Mouse (Mus musculus): Measurements from ENCODE around the gene Pcdh9. TPM values are rescaled to one million over a fixed set of nuclear protein-coding genes. Genes with fewer than 3 reads are reported as not detected.

The Pcdh9 gene
- polyA plus RNA-seq, 1 experiment from 2014 or later = 179 TPM

DNA sequence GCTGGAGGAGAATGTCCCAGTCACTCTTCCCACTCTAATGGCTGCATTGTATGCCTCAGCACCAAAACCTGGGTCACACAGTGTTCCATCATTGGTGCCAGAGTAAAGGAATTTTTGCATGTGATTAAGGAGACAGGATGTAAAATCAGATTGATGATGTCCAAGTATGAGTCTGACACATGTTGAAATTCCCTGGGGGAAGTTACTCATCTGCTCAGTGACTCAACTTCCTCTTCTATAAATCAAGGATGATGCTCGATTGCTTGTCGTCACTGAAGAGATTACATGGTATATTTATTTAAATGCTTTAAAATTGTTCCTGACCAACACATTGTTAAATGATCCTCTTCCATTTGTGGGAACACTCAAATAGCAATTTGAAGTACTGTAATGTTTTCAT is 690.7 kb downstream of the Pcdh9 start:
- Histone ChIP-seq H3K9me3 (no peaks in the 10 kb centered on the region), H3K9ac (no peak overlapping the region), H3K27me3 (no peaks in the 10 kb centered on the region), H3K4me2 (no peak overlapping the region), H3K36me3 (no peaks in the 10 kb centered on the region), H3K27ac (no peak overlapping the region), H3K4me3 (no peak overlapping the region), H3K4me1 (replicated peaks) (no peaks in the 10 kb centered on the region)
- 78% methylated on average over 2 of the region's 2 CpGs for WGBS
- no peak for ATAC-seq (ENCODE audit: low FRiP score)

DNA sequence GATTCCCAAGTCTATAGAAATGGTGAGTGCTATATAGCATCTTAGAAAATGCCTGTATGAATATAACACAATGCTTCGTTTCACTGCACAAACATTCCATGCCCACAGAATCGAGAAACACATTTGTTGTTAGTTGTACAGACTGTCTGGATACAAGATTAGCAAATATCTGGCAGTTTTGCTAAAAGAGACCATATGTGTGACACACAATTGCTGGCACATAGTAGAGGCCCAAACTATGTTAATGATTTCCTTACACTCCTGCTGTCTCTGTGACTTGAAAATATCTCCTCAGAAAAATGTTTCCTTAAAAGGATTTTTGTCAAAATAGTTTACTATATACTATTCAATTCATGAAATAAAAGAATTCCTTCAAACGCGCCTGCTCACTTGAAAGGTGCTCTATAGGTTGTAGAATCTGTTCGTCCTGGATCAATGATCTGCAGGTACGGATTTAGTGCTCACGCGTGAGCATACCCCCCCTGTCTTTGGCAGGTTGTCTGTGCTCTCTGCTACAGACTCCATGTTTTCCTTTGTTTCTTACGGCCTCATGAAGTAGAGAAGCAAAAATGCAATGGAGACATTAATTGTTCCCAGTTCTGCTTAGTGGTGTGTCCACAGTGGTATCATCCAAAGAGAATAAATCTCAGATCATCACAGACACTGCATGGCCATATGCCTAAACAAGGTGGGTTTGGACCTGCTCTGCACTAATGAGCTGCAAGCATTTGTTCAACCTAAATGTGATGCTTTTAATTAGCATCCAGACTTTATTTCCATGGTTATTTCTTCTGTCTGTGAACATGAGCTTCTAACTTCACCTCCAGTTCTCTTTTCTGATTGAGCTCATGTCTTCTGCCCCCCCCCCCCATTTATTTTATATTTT is 707.6 kb downstream of the Pcdh9 start:
- H3K4me2 ChIP-seq = no peak overlapping the region
- H3K27me3 ChIP-seq = no peaks in the 10 kb centered on the region
- no peak overlapping the region for H3K27ac ChIP-seq
- no peak overlapping the region for H3K4me3 ChIP-seq
- no peaks in the 10 kb centered on the region for H3K36me3 ChIP-seq
- no peaks in the 10 kb centered on the region for H3K4me1 ChIP-seq (replicated peaks)
- no peak overlapping the region for H3K9ac ChIP-seq
- no peaks in the 10 kb centered on the region for H3K9me3 ChIP-seq
- ATAC-seq (ENCODE audit: low FRiP score) = no peak
- 88% methylated on average over 9 of the region's 9 CpGs for WGBS

DNA sequence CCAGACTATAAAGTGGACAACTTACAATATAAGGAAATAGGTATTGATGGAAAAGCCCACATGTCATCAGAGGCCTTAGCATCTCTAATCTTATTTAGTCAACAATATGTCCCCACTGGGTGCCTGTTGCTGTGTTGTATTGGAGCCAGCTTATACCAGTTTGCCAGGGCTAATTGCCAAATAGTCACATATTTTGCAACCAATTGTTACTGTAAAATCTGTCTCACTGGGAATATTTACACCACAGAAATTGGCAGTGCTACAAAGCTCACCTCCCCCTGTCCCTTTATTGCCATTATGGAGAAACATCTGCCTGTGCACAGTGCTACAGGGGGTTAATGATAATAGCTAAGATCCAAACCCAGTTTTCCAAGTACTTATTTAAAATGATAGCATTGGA is 721.3 kb downstream of the Pcdh9 start:
- H3K9me3 ChIP-seq = no peaks in the 10 kb centered on the region
- no peak overlapping the region for H3K4me2 ChIP-seq
- H3K9ac ChIP-seq = no peak overlapping the region
- ATAC-seq (ENCODE audit: low FRiP score) = peak; percentile 69; the same call in 1 of the 2 replicates
- no peaks in the 10 kb centered on the region for H3K4me1 ChIP-seq (replicated peaks)
- no peak overlapping the region for H3K4me3 ChIP-seq
- no peaks in the 10 kb centered on the region for H3K27me3 ChIP-seq
- no peaks in the 10 kb centered on the region for H3K36me3 ChIP-seq
- H3K27ac ChIP-seq = no peak overlapping the region

DNA sequence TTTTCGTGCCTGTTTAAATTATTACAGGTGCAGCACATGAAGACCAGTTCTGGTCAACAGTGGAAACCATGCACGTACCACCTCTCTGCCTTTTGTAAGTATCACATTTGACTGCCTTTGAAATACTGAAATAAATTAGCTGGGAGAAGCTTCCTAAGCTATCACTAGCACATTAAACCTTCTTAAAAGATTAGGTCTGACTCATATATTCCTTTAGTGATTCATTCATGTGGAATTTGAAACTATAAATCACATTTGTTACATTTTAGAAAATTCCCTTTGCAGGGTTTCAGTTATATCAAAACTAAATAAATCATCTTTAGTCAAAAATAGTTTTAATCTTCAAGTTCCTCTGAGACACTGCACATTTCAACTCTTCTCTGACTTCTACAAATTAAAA is 722.1 kb downstream of the Pcdh9 start:
- ATAC-seq (ENCODE audit: low FRiP score) = no peak
- H3K4me1 ChIP-seq (replicated peaks) = peaks cover 3% of the 10 kb centered on the region; the same call in 1 of the 2 replicates
- no peak overlapping the region for H3K27ac ChIP-seq
- H3K27me3 ChIP-seq = no peaks in the 10 kb centered on the region
- no peak overlapping the region for H3K4me3 ChIP-seq
- H3K36me3 ChIP-seq = no peaks in the 10 kb centered on the region
- no peaks in the 10 kb centered on the region for H3K9me3 ChIP-seq
- H3K4me2 ChIP-seq = no peak overlapping the region
- no peak overlapping the region for H3K9ac ChIP-seq
- WGBS = 69% methylated on average over 2 of the region's 2 CpGs

DNA sequence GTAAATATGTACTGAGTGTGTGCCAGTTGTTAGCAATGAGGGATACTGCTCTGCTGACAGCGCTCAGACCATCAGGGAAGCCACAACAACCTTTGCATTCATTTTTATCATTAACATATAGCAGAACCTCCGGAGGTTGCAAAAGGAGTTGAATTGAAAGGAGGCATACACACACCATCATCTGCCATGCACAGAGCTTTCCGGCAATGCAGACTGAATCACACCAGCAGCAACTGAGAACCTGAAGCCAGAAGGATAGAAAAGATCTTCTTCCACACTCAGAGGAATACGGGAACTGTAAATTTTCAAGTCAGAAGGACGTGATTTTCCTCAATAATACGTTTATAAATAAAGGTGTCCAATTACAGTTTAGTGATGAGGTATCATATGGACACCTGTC is 747.1 kb downstream of the Pcdh9 start:
- 92% methylated on average over 6 of the region's 6 CpGs for WGBS
- Histone ChIP-seq H3K9me3 (no peaks in the 10 kb centered on the region), H3K4me2 (no peak overlapping the region), H3K36me3 (no peaks in the 10 kb centered on the region), H3K9ac (no peak overlapping the region), H3K27ac (no peak overlapping the region), H3K27me3 (no peaks in the 10 kb centered on the region), H3K4me3 (no peak overlapping the region), H3K4me1 (replicated peaks) (no peaks in the 10 kb centered on the region)
- no peak for ATAC-seq (ENCODE audit: low FRiP score)

DNA sequence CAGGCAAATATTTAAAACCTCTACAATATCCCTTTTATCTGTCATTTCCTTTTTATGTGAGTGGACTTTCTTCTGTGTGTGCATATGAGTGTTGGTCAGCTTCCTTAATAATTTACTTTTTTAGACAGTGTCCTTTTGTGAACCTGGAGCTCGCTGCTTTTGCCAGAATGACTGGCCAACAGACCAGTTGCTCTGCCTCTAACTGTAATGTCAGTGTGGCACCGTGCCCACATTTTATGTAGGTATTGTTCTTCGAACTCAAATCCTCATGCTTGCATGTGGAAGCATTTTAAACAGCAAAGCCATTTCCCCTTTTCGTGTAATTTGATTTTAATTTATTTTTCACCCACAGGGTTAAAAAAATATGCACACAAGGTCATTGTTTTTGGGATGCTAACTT is 748.4 kb downstream of the Pcdh9 start:
- Histone ChIP-seq H3K4me3 (no peak overlapping the region), H3K9ac (no peak overlapping the region), H3K27me3 (no peaks in the 10 kb centered on the region), H3K4me1 (replicated peaks) (no peaks in the 10 kb centered on the region), H3K27ac (no peak overlapping the region), H3K36me3 (no peaks in the 10 kb centered on the region), H3K4me2 (no peak overlapping the region), H3K9me3 (no peaks in the 10 kb centered on the region)
- 84% methylated on average over 4 of the region's 4 CpGs for WGBS
- ATAC-seq (ENCODE audit: low FRiP score) = no peak

DNA sequence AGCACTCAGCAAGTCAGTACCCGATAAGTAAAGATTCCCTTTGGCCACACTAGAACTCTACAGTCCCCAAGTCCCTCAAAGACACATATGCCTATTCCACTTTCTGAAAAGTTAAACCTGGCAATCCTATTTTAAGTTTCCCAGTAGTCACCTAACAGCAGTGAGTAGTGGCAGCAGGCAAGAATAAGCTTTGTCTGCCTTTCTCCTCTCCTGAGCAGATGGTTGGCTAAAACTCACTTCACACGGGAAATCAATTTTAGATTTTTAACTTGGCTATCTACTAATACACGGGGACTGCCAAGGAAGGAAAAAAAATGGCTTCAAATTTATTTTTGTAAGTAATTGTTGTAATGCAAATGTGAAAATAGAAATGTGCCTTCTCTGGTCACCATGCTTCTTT is 763.5 kb downstream of the Pcdh9 start:
- no peak for ATAC-seq (ENCODE audit: low FRiP score)
- 81% methylated on average over 3 of the region's 3 CpGs for WGBS
- Histone ChIP-seq H3K9ac (no peak overlapping the region), H3K4me1 (replicated peaks) (no peaks in the 10 kb centered on the region), H3K36me3 (no peaks in the 10 kb centered on the region), H3K4me2 (no peak overlapping the region), H3K27ac (no peak overlapping the region), H3K9me3 (no peaks in the 10 kb centered on the region), H3K27me3 (no peaks in the 10 kb centered on the region), H3K4me3 (no peak overlapping the region)

DNA sequence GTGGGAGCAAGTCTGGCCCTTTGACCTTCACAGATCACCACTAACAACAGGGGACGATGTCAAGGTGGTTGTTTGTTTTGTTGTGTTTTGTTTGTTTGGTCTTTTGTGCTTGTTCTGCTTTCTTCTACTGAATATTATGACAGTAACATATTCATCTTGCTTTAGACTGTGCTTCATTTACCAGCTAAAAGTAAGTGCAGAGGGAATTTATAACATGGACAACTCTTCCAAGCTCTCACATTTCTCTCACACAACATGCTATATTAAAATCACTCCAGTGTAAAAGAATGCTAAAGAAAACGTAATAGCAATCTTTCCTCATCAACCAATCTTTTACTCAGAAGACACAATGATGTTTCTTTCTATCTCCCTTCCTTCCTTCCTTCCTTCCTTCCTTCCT is 787.7 kb downstream of the Pcdh9 start:
- Histone ChIP-seq H3K4me3 (no peak overlapping the region), H3K27me3 (no peaks in the 10 kb centered on the region), H3K27ac (no peak overlapping the region), H3K4me1 (replicated peaks) (no peaks in the 10 kb centered on the region), H3K9ac (no peak overlapping the region), H3K9me3 (no peaks in the 10 kb centered on the region), H3K4me2 (no peak overlapping the region), H3K36me3 (no peaks in the 10 kb centered on the region)
- 63% methylated on average over 2 of the region's 2 CpGs for WGBS
- ATAC-seq (ENCODE audit: low FRiP score) = no peak

DNA sequence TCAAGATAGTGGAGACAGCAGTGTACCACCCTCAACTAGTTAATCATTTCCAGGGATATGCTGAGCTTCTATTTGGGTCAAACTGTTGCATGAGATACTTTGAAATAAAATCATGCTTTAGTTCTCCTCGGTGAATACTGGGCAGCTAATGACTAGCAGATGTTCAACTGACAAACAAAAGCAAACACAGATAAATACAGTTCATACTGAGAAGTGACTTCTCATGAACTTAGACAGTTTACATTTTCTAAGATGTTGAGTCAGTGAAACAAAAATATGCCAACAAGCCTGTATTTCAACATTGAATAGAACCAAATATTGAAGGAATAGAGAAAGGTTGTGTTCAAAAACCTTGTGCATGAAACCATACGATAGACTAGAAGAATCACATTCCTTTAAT is 795.4 kb downstream of the Pcdh9 start:
- Histone ChIP-seq H3K9ac (no peak overlapping the region), H3K4me3 (no peak overlapping the region), H3K4me2 (no peak overlapping the region), H3K36me3 (no peaks in the 10 kb centered on the region), H3K4me1 (replicated peaks) (no peaks in the 10 kb centered on the region), H3K27me3 (no peaks in the 10 kb centered on the region), H3K9me3 (no peaks in the 10 kb centered on the region), H3K27ac (no peak overlapping the region)
- ATAC-seq (ENCODE audit: low FRiP score) = no peak
- WGBS = 68% methylated on average over 2 of the region's 2 CpGs

DNA sequence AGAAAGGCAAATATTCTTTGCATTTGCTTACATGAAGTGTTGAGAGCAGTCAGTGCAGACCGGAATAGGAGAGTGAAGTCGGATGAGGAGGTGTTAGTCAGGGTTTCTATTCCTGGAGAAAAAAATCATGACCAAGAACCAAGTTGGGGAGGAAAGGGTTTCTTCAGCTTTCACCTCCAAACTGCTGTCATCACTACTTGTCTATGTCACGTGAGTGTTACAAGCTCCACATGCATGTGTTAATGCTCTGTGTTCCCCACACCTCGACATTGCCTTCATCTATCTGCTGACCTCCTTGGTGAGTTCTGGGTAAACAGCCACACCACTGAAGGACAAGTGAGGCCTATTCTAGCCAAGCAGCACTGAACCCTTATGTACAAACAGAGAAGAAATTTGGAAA is 797.7 kb downstream of the Pcdh9 start:
- H3K4me2 ChIP-seq = no peak overlapping the region
- no peak overlapping the region for H3K9ac ChIP-seq
- H3K9me3 ChIP-seq = no peaks in the 10 kb centered on the region
- WGBS = 88% methylated on average over 4 of the region's 4 CpGs
- no peaks in the 10 kb centered on the region for H3K36me3 ChIP-seq
- no peaks in the 10 kb centered on the region for H3K4me1 ChIP-seq (replicated peaks)
- H3K27me3 ChIP-seq = no peaks in the 10 kb centered on the region
- ATAC-seq (ENCODE audit: low FRiP score) = no peak
- no peak overlapping the region for H3K27ac ChIP-seq
- H3K4me3 ChIP-seq = no peak overlapping the region

DNA sequence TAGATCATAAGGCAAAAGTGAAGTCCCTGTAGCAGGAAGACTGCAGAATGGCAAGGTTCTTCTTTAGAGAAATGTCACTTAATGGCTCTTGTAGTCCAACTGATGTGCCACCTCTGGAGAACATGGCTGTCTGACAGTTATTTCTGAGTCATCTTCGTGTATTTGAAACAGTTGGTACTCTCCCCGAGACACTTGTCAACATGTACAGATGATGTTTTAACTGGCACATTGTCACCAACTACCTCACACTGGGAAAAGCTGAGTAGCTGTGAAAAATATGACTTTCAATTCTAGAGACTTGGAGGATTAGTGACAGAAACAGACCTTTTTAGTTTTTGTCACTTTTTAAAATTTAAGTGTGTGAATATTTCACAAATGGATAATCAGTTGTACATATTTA is 804.8 kb downstream of the Pcdh9 start:
- no peaks in the 10 kb centered on the region for H3K27me3 ChIP-seq
- no peak overlapping the region for H3K27ac ChIP-seq
- H3K9ac ChIP-seq = no peak overlapping the region
- 0 out of 2 replicates have a peak, but pooled peaks cover 5% of the 10 kb centered on the region for H3K4me1 ChIP-seq (replicated peaks)
- no peaks in the 10 kb centered on the region for H3K9me3 ChIP-seq
- WGBS = 76% methylated on average over 2 of the region's 2 CpGs
- no peak for ATAC-seq (ENCODE audit: low FRiP score)
- H3K36me3 ChIP-seq = no peaks in the 10 kb centered on the region
- no peak overlapping the region for H3K4me2 ChIP-seq
- no peak overlapping the region for H3K4me3 ChIP-seq

DNA sequence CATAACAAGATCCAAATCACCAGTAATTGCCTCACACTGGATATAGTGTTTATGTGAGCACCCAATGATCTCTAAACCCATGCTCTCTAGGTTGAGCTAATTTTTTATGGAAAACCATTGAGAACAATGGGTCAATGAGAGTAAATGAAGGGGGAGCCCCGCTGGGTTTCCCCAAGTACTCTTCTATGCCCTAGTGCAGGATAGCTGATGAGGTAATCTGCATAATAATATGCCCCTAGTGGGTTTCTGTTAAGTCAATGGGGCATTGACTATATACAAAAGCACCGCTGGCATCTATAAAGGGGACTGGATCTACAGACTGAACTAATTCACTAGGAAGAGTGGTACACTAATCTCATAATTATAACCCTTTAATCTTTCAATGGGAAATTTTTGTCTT is 807.3 kb downstream of the Pcdh9 start:
- 7% methylated on average over 2 of the region's 2 CpGs for WGBS
- Histone ChIP-seq H3K4me3 (no peak overlapping the region), H3K9ac (no peak overlapping the region), H3K36me3 (no peaks in the 10 kb centered on the region), H3K4me2 (no peak overlapping the region), H3K9me3 (no peaks in the 10 kb centered on the region), H3K27ac (no peak overlapping the region), H3K4me1 (replicated peaks) (0 out of 2 replicates have a peak, but pooled peaks cover 5% of the 10 kb centered on the region), H3K27me3 (no peaks in the 10 kb centered on the region)
- peak; percentile 59; the same call in 1 of the 2 replicates for ATAC-seq (ENCODE audit: low FRiP score)

DNA sequence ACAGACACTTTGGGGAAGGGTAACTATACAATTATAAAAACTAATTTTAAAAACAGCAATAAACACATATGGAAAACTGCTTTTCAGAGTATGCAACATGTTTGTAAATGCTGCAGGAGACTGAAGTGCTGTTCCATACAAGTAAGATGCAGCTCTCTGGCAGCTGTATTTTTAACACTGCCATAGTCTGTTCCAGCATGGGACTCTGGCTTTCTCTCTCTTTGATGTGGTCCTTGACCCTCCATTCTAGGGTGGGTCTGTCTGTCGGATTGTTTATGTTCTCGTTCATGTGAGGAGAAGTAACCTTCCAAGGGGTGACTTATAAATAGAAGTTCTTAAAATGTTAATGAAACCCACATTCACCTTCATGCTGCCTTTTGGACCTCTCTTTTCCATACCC is 809.6 kb downstream of the Pcdh9 start:
- no peak overlapping the region for H3K9ac ChIP-seq

More for the DNA sequence above, 809.6 kb downstream of the Pcdh9 start:
- Histone ChIP-seq H3K27ac (no peak overlapping the region), H3K4me3 (no peak overlapping the region), H3K27me3 (no peaks in the 10 kb centered on the region), H3K36me3 (no peaks in the 10 kb centered on the region), H3K4me2 (no peak overlapping the region), H3K9me3 (no peaks in the 10 kb centered on the region), H3K4me1 (replicated peaks) (0 out of 2 replicates have a peak, but pooled peaks cover 5% of the 10 kb centered on the region)
- ATAC-seq (ENCODE audit: low FRiP score) = no peak
- 26% methylated on average over 2 of the region's 2 CpGs for WGBS
